Mouse (Mus musculus) kidney, embryonic 14.5 days (tissue): ENCODE results near the gene Ergic1. TPM values are rescaled to one million over a fixed set of nuclear protein-coding genes. Genes with fewer than 3 reads are reported as not detected.
A peak's percentile ranks its signal among the peaks of the same experiment; 100 is the strongest.

Experiments used
- ATAC-seq: fragments of 200-750 bp; cut with Nextera tagmentation; 2 replicates; pipeline ENCODE4 v1.8.0; 2017; ENCODE audit warnings: moderate number of reproducible peaks, mild to moderate bottlenecking, moderate TSS enrichment, moderate library complexity; ENCODE audit not compliant: low FRiP score, low TSS enrichment
- H3K27ac ChIP-seq: fragments of 300-500 bp; sonication (generic); 2 replicates; pipeline ENCODE4 v1.5.1; 2014; ENCODE audit warnings: low read depth, mild to moderate bottlenecking, low read length, moderate library complexity, mixed read lengths
- H3K27me3 ChIP-seq: fragments of 300-500 bp; sonication (generic); 2 replicates; pipeline ENCODE4 v1.6.1; 2014; ENCODE audit warnings: mild to moderate bottlenecking, low read length; ENCODE audit not compliant: control insufficient read depth, insufficient read depth
- H3K36me3 ChIP-seq: fragments of 300-500 bp; sonication (generic); 2 replicates; pipeline ENCODE4 v1.6.1; 2014; ENCODE audit warnings: low read length, mixed read lengths; ENCODE audit not compliant: control insufficient read depth, insufficient read depth
- H3K4me1 ChIP-seq: fragments of 300-500 bp; sonication (generic); 2 replicates; pipeline ENCODE4 v1.6.1; 2014; ENCODE audit warnings: low read length, mixed read lengths; ENCODE audit not compliant: control insufficient read depth, insufficient read depth
- H3K4me2 ChIP-seq: fragments of 300-500 bp; sonication (generic); replicated peaks from 2 replicates; pipeline ENCODE4 v1.6.1; 2014; ENCODE audit warnings: low read depth, mild to moderate bottlenecking, low read length
- H3K4me3 ChIP-seq: fragments of 300-500 bp; sonication (generic); 2 replicates; pipeline ENCODE4 v1.5.1; 2014; ENCODE audit warnings: mild to moderate bottlenecking, low read length
- H3K9ac ChIP-seq: fragments of 300-500 bp; sonication (generic); 2 replicates; pipeline ENCODE4 v1.6.1; 2014; ENCODE audit warnings: low read depth, mild to moderate bottlenecking, low read length, moderate library complexity
- H3K9me3 ChIP-seq: fragments of 300-500 bp; sonication (generic); 2 replicates; pipeline ENCODE4 v1.6.1; 2016; ENCODE audit warnings: low read length; ENCODE audit not compliant: control insufficient read depth
- WGBS: fragments of 180-500 bp; shearing (Covaris S2); extraction: QIAGEN DNeasy Blood & Tissue Kit; methylation state at CpG from one replicate; pipeline ENCODE4 v1.1.7; 2014; 5-methylcytosine and 5-hydroxymethylcytosine counted together
- polyA plus RNA-seq: library from polyadenylated mRNA; unstranded; fragments of >200 nt; fragmentation: Nextera tagmentation; extraction: Ambion mirVana; gene quantifications from 2 replicates; pipeline ENCODE4 v1.2.1, GENCODE M21; 2014

The Ergic1 gene
- polyA plus RNA-seq, 1 experiment from 2014 or later = 150 TPM

- ATAC-seq = no peak
- peaks cover 24% of the 10 kb centered on the region for H3K36me3 ChIP-seq
- 49% methylated on average over 18 of the region's 21 CpGs for WGBS
Observed at GRCm38 (mm10) chr17:26658854-26659572, 97.7 kb downstream of the Ergic1 start.

DNA sequence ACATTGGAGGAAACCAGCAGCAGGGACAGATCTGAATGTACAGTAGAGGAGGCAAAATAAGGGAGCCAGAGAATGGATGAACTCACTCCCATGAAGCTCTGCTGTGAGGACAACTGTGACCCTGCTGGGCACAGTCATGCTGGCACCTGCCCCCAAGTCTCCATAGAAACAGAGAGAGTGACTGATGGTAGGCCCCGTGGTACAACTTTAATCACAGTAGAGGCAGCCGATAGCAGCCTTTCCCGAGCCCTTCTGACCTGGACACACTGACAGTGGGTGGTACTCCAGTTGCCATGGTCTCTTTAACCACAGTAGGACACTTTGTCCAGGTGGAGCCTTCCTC, 98.3 kb downstream of the Ergic1 start:
- H3K4me2 ChIP-seq = no peak overlapping the region

More at GRCm38 (mm10) chr17:26658854-26659572, 97.7 kb downstream of the Ergic1 start:
- no peak overlapping the region for H3K4me2 ChIP-seq
- no peak overlapping the region for H3K9ac ChIP-seq
- peaks cover 5% of the 10 kb centered on the region for H3K4me1 ChIP-seq
- no peak overlapping the region for H3K4me3 ChIP-seq
- no peaks in the 10 kb centered on the region for H3K9me3 ChIP-seq
- H3K27ac ChIP-seq = no peak overlapping the region
- H3K27me3 ChIP-seq = no peaks in the 10 kb centered on the region; the same call in 1 of the 2 replicates

GRCm38 (mm10) chr17:26660192-26660912, 99.1 kb downstream of the Ergic1 start:
- no peak overlapping the region for H3K4me2 ChIP-seq
- no peak overlapping the region for H3K9ac ChIP-seq
- peaks cover 11% of the 10 kb centered on the region for H3K36me3 ChIP-seq
- H3K27ac ChIP-seq = no peak overlapping the region
- no peaks in the 10 kb centered on the region for H3K9me3 ChIP-seq
- 27% methylated on average over 21 of the region's 21 CpGs for whole genome bisulfite sequencing
- peak; percentile 59 for ATAC-seq
- H3K27me3 ChIP-seq = no peaks in the 10 kb centered on the region; the same call in 1 of the 2 replicates
- no peak overlapping the region for H3K4me3 ChIP-seq
- peaks cover 5% of the 10 kb centered on the region for H3K4me1 ChIP-seq

More for the DNA sequence above, 98.3 kb downstream of the Ergic1 start:
- Histone ChIP-seq H3K4me3 (no peak overlapping the region), H3K9me3 (no peaks in the 10 kb centered on the region), H3K27me3 (no peaks in the 10 kb centered on the region; the same call in 1 of the 2 replicates), H3K27ac (no peak overlapping the region), H3K36me3 (peaks cover 18% of the 10 kb centered on the region), H3K9ac (no peak overlapping the region), H3K4me1 (peaks cover 5% of the 10 kb centered on the region)
- WGBS = 77% methylated on average over 3 of the region's 3 CpGs
- ATAC-seq = no peak

DNA sequence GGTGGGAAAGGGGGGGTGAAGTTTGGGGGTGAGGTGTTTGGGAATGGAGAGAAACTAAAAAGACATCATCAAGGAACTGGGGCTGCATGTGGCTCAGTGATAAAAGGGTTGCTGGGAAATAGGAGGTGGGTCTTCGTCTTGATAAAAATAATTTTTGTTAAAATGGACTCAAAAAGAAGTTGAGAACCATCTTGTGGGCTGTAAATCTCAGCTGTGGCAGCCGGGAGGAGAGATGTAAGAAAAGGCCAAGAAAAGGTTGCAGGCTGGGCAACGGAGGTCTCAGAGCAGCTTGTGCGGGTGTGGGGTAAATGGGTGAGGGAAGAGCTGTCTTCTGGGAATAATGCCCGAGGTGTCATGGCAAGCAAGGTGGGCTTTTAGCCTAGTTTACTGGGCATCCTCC, 100.9 kb downstream of the Ergic1 start:
- Histone ChIP-seq H3K27ac (no peak overlapping the region), H3K4me1 (peaks cover 5% of the 10 kb centered on the region), H3K27me3 (no peaks in the 10 kb centered on the region; the same call in 1 of the 2 replicates), H3K9ac (no peak overlapping the region), H3K4me2 (no peak overlapping the region), H3K9me3 (no peaks in the 10 kb centered on the region), H3K4me3 (no peak overlapping the region), H3K36me3 (no peaks in the 10 kb centered on the region)
- no peak for ATAC-seq
- WGBS = 62% methylated on average over 5 of the region's 5 CpGs

DNA sequence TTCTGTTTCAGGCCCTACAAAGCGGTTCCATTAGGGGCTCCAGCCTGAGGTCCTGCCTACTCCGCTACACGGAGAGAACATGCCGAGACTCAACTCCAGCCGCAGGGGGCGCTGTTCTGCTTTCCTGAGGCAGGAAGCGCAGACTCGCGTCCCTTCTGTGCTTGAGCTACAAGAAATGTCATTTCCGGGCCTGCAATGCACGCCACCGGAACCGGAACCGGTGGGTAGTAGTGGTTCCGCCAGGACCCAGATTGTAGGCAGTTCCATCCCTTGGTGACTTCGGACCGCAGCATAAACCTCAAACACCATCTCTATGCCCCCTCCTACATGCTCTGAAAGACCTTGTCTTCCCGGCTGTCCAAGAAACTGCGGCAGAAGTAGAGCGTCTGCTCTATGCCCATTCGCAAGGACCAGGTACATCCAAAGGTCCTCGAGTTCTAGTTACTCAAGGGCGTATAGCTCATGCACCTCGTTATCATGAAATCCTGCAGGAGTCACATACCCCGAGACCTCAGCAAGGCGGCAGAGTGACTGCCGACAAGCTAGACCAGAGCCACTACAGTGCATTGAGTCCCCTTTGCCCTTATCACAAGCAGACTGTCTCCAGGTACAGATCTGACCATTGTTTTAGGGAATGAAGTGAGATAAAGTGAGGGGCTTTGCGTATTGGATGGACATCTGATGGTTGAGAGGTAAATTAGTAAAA, 101.8 kb downstream of the Ergic1 start, which contains the start of gene Atp6v0e:
Gene Atp6v0e, plus strand, starts transcription at position 254 of the 706 bp plus-strand sequence.
- Histone ChIP-seq H3K9me3 (no peaks in the 10 kb centered on the region), H3K36me3 (no peaks in the 10 kb centered on the region), H3K4me3 (peak within 1 kb of the TSS; percentile 61), H3K4me1 (peaks cover 5% of the 10 kb centered on the region), H3K9ac (peak within 1 kb of the TSS; percentile 68), H3K4me2 (peak within 1 kb of the TSS; percentile 74), H3K27me3 (no peaks in the 10 kb centered on the region; the same call in 1 of the 2 replicates), H3K27ac (no peak within 1 kb of the TSS)
- ATAC-seq = peak; percentile 90
- WGBS = 2% methylated on average over 28 of the region's 28 CpGs

- no peaks in the 10 kb centered on the region for H3K36me3 ChIP-seq
- 90% methylated on average over 4 of the region's 4 CpGs for WGBS
- H3K9me3 ChIP-seq = no peaks in the 10 kb centered on the region
- no peak overlapping the region for H3K4me3 ChIP-seq
- no peak overlapping the region for H3K9ac ChIP-seq
- peaks cover 5% of the 10 kb centered on the region for H3K4me1 ChIP-seq
- H3K27me3 ChIP-seq = no peaks in the 10 kb centered on the region; the same call in 1 of the 2 replicates
- no peak overlapping the region for H3K27ac ChIP-seq
- H3K4me2 ChIP-seq = no peak overlapping the region
- ATAC-seq = no peak
Observed at GRCm38 (mm10) chr17:26665600-26665999, 104.3 kb downstream of the Ergic1 start.

DNA sequence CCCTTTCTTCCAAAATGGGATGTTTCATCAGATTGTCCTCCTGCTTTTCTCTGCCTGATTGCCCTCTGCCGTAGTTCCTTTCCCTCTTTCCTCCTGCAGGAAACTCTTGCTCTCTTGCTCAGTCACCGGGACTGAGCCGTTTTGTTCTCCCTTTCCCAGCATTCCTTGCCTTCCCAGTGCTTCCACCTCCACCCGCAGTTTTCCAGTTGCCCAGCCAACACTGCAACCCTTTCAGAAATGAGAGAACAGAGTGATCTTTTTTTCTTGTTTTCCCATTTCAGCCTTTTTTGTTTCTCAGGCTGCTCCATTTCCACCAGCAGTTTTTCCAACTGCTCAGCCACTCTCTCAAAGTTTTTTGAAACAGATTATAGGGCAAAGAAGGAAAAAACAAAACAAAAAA, 110.0 kb downstream of the Ergic1 start:
- H3K36me3 ChIP-seq = no peaks in the 10 kb centered on the region
- H3K9me3 ChIP-seq = no peaks in the 10 kb centered on the region
- H3K4me2 ChIP-seq = no peak overlapping the region
- WGBS = 49% methylated on average over 4 of the region's 4 CpGs
- no peak for ATAC-seq
- no peak overlapping the region for H3K27ac ChIP-seq
- no peak overlapping the region for H3K9ac ChIP-seq
- H3K4me3 ChIP-seq = no peak overlapping the region
- H3K4me1 ChIP-seq = no peaks in the 10 kb centered on the region
- H3K27me3 ChIP-seq = no peaks in the 10 kb centered on the region

GRCm38 (mm10) chr17:26675845-26676244, 114.6 kb downstream of the Ergic1 start:
- Histone ChIP-seq H3K9ac (peak overlapping the region; percentile 76; the same call in 1 of the 2 replicates), H3K36me3 (no peaks in the 10 kb centered on the region), H3K27ac (no peak overlapping the region), H3K4me1 (no peaks in the 10 kb centered on the region), H3K4me2 (peak overlapping the region; percentile 54), H3K4me3 (peak overlapping the region; percentile 95), H3K9me3 (no peaks in the 10 kb centered on the region), H3K27me3 (no peaks in the 10 kb centered on the region)
- WGBS = 27% methylated on average over 7 of the region's 7 CpGs
- no peak; the same call in 1 of the 2 replicates for ATAC-seq
